Mouse (Mus musculus) liver, embryonic 18 days (tissue): ENCODE data around the gene Vps13c. TPM values are rescaled to one million over a fixed set of nuclear protein-coding genes. Genes with fewer than 3 reads are reported as not detected.

ENCODE experiments used
- polyA plus RNA-seq: library from polyadenylated mRNA; depleted of rRNA; stranded (reverse); fragments of >200 nt; gene quantifications from 2 replicates; pipeline ENCODE4 v1.2.3, GENCODE M21; 2012; rRNA removed

Vps13c gene
- polyA plus RNA-seq, result 5.6 and 8.2 TPM in 2 replicates

GRCm38 (mm10) chr9:67839981-67840859 is at the start of gene Vps13c:
Gene Vps13c, plus strand, starts transcription at chr9:67840396.

GRCm38 (mm10) chr9:67832046-67832605 is 8.1 kb upstream of the Vps13c start, which contains the start of gene C2cd4a:
Gene C2cd4a, minus strand, starts transcription at chr9:67832330.

Other genes starting within 250 kb of the Vps13c start
- not detected in 2 replicates for gene C2cd4b, start 81.0 kb upstream of the Vps13c start, polyA plus RNA-seq
- gene C2cd4a, start 8.1 kb upstream of the Vps13c start, polyA plus RNA-seq, result 1.2 and 1.5 TPM in 2 replicates